Mouse (Mus musculus) embryonic fibroblast, embryonic 13.5 days (primary cell): Measurements from ENCODE around the gene Abca4.

ENCODE experiments used
- CTCF ChIP-seq: IDR thresholded peaks from 2 replicates; pipeline ENCODE4 v1.5.1; 2011; ENCODE audit warnings: mild to moderate bottlenecking, control low read depth, low read length, moderate library complexity, borderline replicate concordance; ENCODE audit not compliant: insufficient read depth
- POLR2A ChIP-seq: IDR thresholded peaks from 2 replicates; pipeline ENCODE4 v1.6.1; 2011; ENCODE audit warnings: low read depth, mild to moderate bottlenecking, control low read depth, low read length, moderate library complexity

DNA sequence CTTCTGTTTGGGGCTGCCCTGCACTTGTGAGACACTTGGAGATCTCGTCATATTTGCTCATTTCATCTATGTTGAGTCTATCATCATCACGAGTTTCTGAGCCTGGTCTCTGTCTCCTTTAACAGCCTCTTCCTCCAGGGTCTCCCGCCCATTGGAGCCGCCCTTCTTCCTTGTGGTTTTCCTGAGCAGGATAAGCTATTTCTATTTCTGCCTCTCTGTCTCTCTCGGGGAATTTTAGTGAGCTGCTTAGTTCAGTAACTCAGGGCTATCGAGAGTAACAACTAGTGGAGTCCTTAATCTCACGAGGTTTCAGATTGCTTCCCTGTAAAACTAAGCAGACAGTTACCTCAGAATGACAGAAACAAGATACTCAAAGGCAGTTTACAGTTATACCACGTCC is 1.1 kb upstream of the Abca4 start:
- TF ChIP-seq CTCF (no peak), POLR2A (no peak)
